Comparison of ENCODE assay signal across 24 mouse cellular contexts in genomic region chr2:112625156-112625555, GRCm38 (mm10).
DNase-seq lines count a peak whose midpoint lies in the region; ATAC-seq and TF ChIP-seq lines count a peak whose summit lies in the region.
"Had no signal": no experiment of that assay in that cellular context is flagged by ENCODE, and none has a peak within 500 bp of the region (broad histone marks: within the 10 kb centered on the region; RNA-seq: fewer than 3 reads in every experiment).

No protein-coding gene starts in this region.

- no peaks in the 10 kb centered on the region for H3K9me3 ChIP-seq in intestine, postnatal 0 days (ENCODE audit: control insufficient read depth)
- no peaks in the 10 kb centered on the region for H3K9me3 ChIP-seq in stomach, embryonic 16.5 days (replicated peaks; ENCODE audit: control insufficient read depth, low read length)
- no peaks in the 10 kb centered on the region for H3K9me3 ChIP-seq in midbrain, embryonic 14.5 days (ENCODE audit: control insufficient read depth, low read length)
- no peaks in the 10 kb centered on the region for H3K9me3 ChIP-seq in embryonic facial prominence, embryonic 10.5 days
- H3K9me3 ChIP-seq: forebrain, embryonic 10.5 days; forebrain, embryonic 13.5 days had no signal

- 42% methylated on average over 3 of the region's 3 CpGs for WGBS in intestine, postnatal 0 days
- WGBS in stomach, embryonic 16.5 days = 74% methylated on average over 3 of the region's 3 CpGs
- WGBS in midbrain, embryonic 14.5 days = 90% methylated on average over 3 of the region's 3 CpGs
- WGBS in embryonic facial prominence, embryonic 10.5 days = 84% methylated on average over 3 of the region's 3 CpGs

- no peak for TF ChIP-seq CTCF in intestine, postnatal 0 days (IDR thresholded peaks at IDR 0.05; ENCODE audit: low read depth)

- no peak overlapping the region for H3K9ac ChIP-seq in intestine, postnatal 0 days (ENCODE audit: low read depth, low read length)
- H3K9ac ChIP-seq in stomach, embryonic 16.5 days (ENCODE audit: low read length) = no peak overlapping the region
- H3K9ac ChIP-seq in midbrain, embryonic 14.5 days (replicated peaks; ENCODE audit: low read length) = no peak overlapping the region
- H3K9ac ChIP-seq: forebrain, embryonic 13.5 days; forebrain, postnatal 0 days; hindbrain, embryonic 14.5 days had no signal

- H3K4me3 ChIP-seq in intestine, postnatal 0 days (ENCODE audit: low read depth, low read length) = no peak overlapping the region
- no peak overlapping the region for H3K4me3 ChIP-seq in stomach, embryonic 16.5 days (replicated peaks; ENCODE audit: low read length)
- H3K4me3 ChIP-seq in midbrain, embryonic 14.5 days (replicated peaks; ENCODE audit: low read depth, low read length) = no peak overlapping the region
- H3K4me3 ChIP-seq in embryonic facial prominence, embryonic 10.5 days = no peak overlapping the region
- H3K4me3 ChIP-seq: forebrain, embryonic 10.5 days; forebrain, embryonic 13.5 days had no signal

- no peaks in the 10 kb centered on the region for H3K4me1 ChIP-seq in intestine, postnatal 0 days (replicated peaks; ENCODE audit: control insufficient read depth, insufficient read depth, low read length)
- H3K4me1 ChIP-seq in stomach, embryonic 16.5 days (ENCODE audit: control insufficient read depth, insufficient read depth, low read length) = no peaks in the 10 kb centered on the region
- no peaks in the 10 kb centered on the region for H3K4me1 ChIP-seq in midbrain, embryonic 14.5 days (ENCODE audit: control insufficient read depth, insufficient read depth, low read length)
- H3K4me1 ChIP-seq in embryonic facial prominence, embryonic 10.5 days = no peaks in the 10 kb centered on the region
- H3K4me1 ChIP-seq: forebrain, embryonic 10.5 days; forebrain, embryonic 13.5 days had no signal

- 0 out of 2 replicates have a peak, but pooled peaks have one; percentile 41 for ATAC-seq in intestine, postnatal 0 days
- ATAC-seq in stomach, embryonic 16.5 days (ENCODE audit: insufficient read depth, low FRiP score) = peak; percentile 53; the same call in 1 of the 2 replicates
- ATAC-seq in midbrain, embryonic 14.5 days (ENCODE audit: low FRiP score, low TSS enrichment) = no peak
- ATAC-seq in frontal cortex, adult (ENCODE audit: low TSS enrichment) = no peak
- ATAC-seq: forebrain, embryonic 13.5 days; forebrain, postnatal 0 days; hindbrain, postnatal 0 days; inflammation-experienced regulatory T-cells, adult 6 months; Patski had no signal

- H3K4me2 ChIP-seq in intestine, postnatal 0 days (replicated peaks; ENCODE audit: low read depth) = no peak overlapping the region
- H3K4me2 ChIP-seq in stomach, embryonic 16.5 days (ENCODE audit: low read depth, low read length) = no peak overlapping the region
- H3K4me2 ChIP-seq in midbrain, embryonic 14.5 days (ENCODE audit: low read length) = no peak overlapping the region
- H3K4me2 ChIP-seq: forebrain, embryonic 13.5 days; heart, embryonic 11.5 days; hindbrain, embryonic 14.5 days had no signal

- H3K36me3 ChIP-seq in intestine, postnatal 0 days (ENCODE audit: control insufficient read depth, insufficient read depth) = 0 out of 2 replicates have a peak, but pooled peaks cover 5% of the 10 kb centered on the region
- no peaks in the 10 kb centered on the region for H3K36me3 ChIP-seq in stomach, embryonic 16.5 days (ENCODE audit: control insufficient read depth, insufficient read depth, low read length)
- no peaks in the 10 kb centered on the region for H3K36me3 ChIP-seq in midbrain, embryonic 14.5 days (ENCODE audit: control insufficient read depth, insufficient read depth, low read length)
- no peaks in the 10 kb centered on the region for H3K36me3 ChIP-seq in embryonic facial prominence, embryonic 10.5 days (replicated peaks)
- H3K36me3 ChIP-seq: forebrain, embryonic 10.5 days had no signal

- no peak overlapping the region for H3K27ac ChIP-seq in intestine, postnatal 0 days (ENCODE audit: low read depth, low read length)
- no peak overlapping the region for H3K27ac ChIP-seq in stomach, embryonic 16.5 days (ENCODE audit: low read length)
- no peak overlapping the region for H3K27ac ChIP-seq in midbrain, embryonic 14.5 days (replicated peaks; ENCODE audit: low read depth, low read length)
- H3K27ac ChIP-seq in embryonic facial prominence, embryonic 10.5 days (replicated peaks) = no peak overlapping the region
- H3K27ac ChIP-seq: forebrain, embryonic 10.5 days; forebrain, embryonic 13.5 days; hindbrain, embryonic 14.5 days; hindbrain, postnatal 0 days had no signal

- intact Hi-C loops in heart, postnatal 36 days (cut with DNase I) = no loop called here

- DNase-seq in heart, adult 11 months = peak; percentile 21
- no peak for DNase-seq in heart, postnatal 36 days
- DNase-seq in midbrain, embryonic 14.5 days = no peak
- no peak for DNase-seq in embryonic facial prominence, embryonic 10.5 days (ENCODE audit: low spot score)
- DNase-seq: adrenal gland, adult 2 months; cerebellum, adult 11 months; cerebellum, adult 2 months; cerebellum, adult 9-11 months; cerebellum, postnatal 25 days; embryo, embryonic 11 days; forebrain, postnatal 0 days; gastrocnemius, postnatal 10 days; gastrocnemius, postnatal 36 days; heart, postnatal 4 days had no signal

- no peaks in the 10 kb centered on the region for H3K27me3 ChIP-seq in intestine, postnatal 0 days (replicated peaks; ENCODE audit: control insufficient read depth, insufficient read depth, low read length)
- H3K27me3 ChIP-seq in stomach, embryonic 16.5 days (ENCODE audit: control insufficient read depth, insufficient read depth, low read length) = no peaks in the 10 kb centered on the region
- H3K27me3 ChIP-seq in midbrain, embryonic 14.5 days (ENCODE audit: control insufficient read depth, insufficient read depth, low read length) = no peaks in the 10 kb centered on the region
- H3K27me3 ChIP-seq in embryonic facial prominence, embryonic 10.5 days (replicated peaks; ENCODE audit: low read depth, poor library complexity, severe bottlenecking) = no peaks in the 10 kb centered on the region
- H3K27me3 ChIP-seq: forebrain, embryonic 13.5 days; Patski had no signal

Comparison
In these comparisons a context has a peak if more than half of its experiments do, and no peak if none do; other contexts are left out.
1. ATAC-seq: peak in intestine, postnatal 0 days (single experiment) and stomach, embryonic 16.5 days (single experiment); none in midbrain, embryonic 14.5 days (single experiment) and frontal cortex, adult (single experiment).